Mouse (Mus musculus): ENCODE results near the gene Rcn3. TPM values are rescaled to one million over a fixed set of nuclear protein-coding genes. Genes with fewer than 3 reads are reported as not detected.
"Not testable (repeated sequence)": the region's sequence is repeated elsewhere in the genome, so short reads cannot be mapped to it uniquely, and the experiment has no call there.

The Rcn3 gene
- total RNA-seq, 2 experiments from 2014 or later, result 57.2 to 80.5 TPM

- peak; percentile 96 for DNase-seq
- intact Hi-C loops (cut with DNase I; ENCODE audit: low total_unique reads), result no loop called here
These were observed 11.7 kb upstream of the Rcn3 start, which contains the start of gene Fcgrt for GRCm38 (mm10) chr7:45103652-45104180. Fcgrt (minus strand) TSS chr7:45103851.

- DNase-seq, result peak; percentile 58
- intact Hi-C loops (cut with DNase I; ENCODE audit: low total_unique reads), result no loop called here
These were observed 11.0 kb upstream of the Rcn3 start for GRCm38 (mm10) chr7:45102940-45103585.

- intact Hi-C loops (cut with DNase I; ENCODE audit: low total_unique reads), result no loop called here
- no peak for DNase-seq
These were observed 10.4 kb upstream of the Rcn3 start for GRCm38 (mm10) chr7:45102441-45102840.

- intact Hi-C loops (cut with DNase I; ENCODE audit: low total_unique reads), result no loop called here
- DNase-seq, result no peak
These were observed 8.0 kb upstream of the Rcn3 start for GRCm38 (mm10) chr7:45100046-45100445.

GRCm38 (mm10) chr7:45098541-45099240, 6.7 kb upstream of the Rcn3 start:
- intact Hi-C loops (cut with DNase I; ENCODE audit: low total_unique reads), result no loop called here
- no peak for DNase-seq

- intact Hi-C loops (cut with DNase I; ENCODE audit: low total_unique reads), result no loop called here
These were observed 5.5 kb upstream of the Rcn3 start for GRCm38 (mm10) chr7:45097479-45097878.

GRCm38 (mm10) chr7:45095965-45096364, 3.9 kb upstream of the Rcn3 start:
- DNase-seq; intact Hi-C loops (cut with DNase I; ENCODE audit: low total_unique reads): not testable (repeated sequence)

More at GRCm38 (mm10) chr7:45097479-45097878, 5.5 kb upstream of the Rcn3 start:
- DNase-seq, result no peak

- intact Hi-C loops (cut with DNase I; ENCODE audit: low total_unique reads), result no loop called here
- DNase-seq, result no peak
These were observed 3.3 kb upstream of the Rcn3 start for GRCm38 (mm10) chr7:45095367-45095766.

- DNase-seq, result no peak
- intact Hi-C loops (cut with DNase I; ENCODE audit: low total_unique reads), result no loop called here
These were observed 2.1 kb upstream of the Rcn3 start for GRCm38 (mm10) chr7:45094121-45094520.

GRCm38 (mm10) chr7:45093516-45093905, 1.5 kb upstream of the Rcn3 start:
- no peak for DNase-seq
- intact Hi-C loops (cut with DNase I; ENCODE audit: low total_unique reads), result no loop called here

GRCm38 (mm10) chr7:45092828-45093515, 951 bp upstream of the Rcn3 start:
- intact Hi-C loops (cut with DNase I; ENCODE audit: low total_unique reads), result no loop called here
- DNase-seq, result no peak

- intact Hi-C loops (cut with DNase I; ENCODE audit: low total_unique reads), result no loop called here
- peak; percentile 57 for DNase-seq
These were observed 725 bp downstream of the Rcn3 start for GRCm38 (mm10) chr7:45091001-45091990.

- no peak for DNase-seq
- intact Hi-C loops (cut with DNase I; ENCODE audit: low total_unique reads), result no loop called here
These were observed 1.6 kb downstream of the Rcn3 start for GRCm38 (mm10) chr7:45090251-45090977.

- intact Hi-C loops (cut with DNase I; ENCODE audit: low total_unique reads), result no loop called here
These were observed 3.4 kb downstream of the Rcn3 start for GRCm38 (mm10) chr7:45088597-45088996.

GRCm38 (mm10) chr7:45086084-45086483, 5.9 kb downstream of the Rcn3 start:
- DNase-seq, result no peak
- intact Hi-C loops (cut with DNase I; ENCODE audit: low total_unique reads), result no loop called here

More at GRCm38 (mm10) chr7:45088597-45088996, 3.4 kb downstream of the Rcn3 start:
- no peak for DNase-seq

GRCm38 (mm10) chr7:45083300-45083890, 8.6 kb downstream of the Rcn3 start:
- intact Hi-C loops (cut with DNase I; ENCODE audit: low total_unique reads), result no loop called here
- no peak for DNase-seq

- intact Hi-C loops (cut with DNase I; ENCODE audit: low total_unique reads), result no loop called here
- DNase-seq, result peak; percentile 65
These were observed 9.4 kb downstream of the Rcn3 start for GRCm38 (mm10) chr7:45082401-45083299.

Data from gastrocnemius, postnatal 14 days (tissue).